Mouse (Mus musculus) C2C12 (cell line): ENCODE measurements at regions not wholly inside any gene's neighbourhood (a gene's known extent, or its start where the extent isn't known, plus 50 kb on each side); places are given as distances from the start of the nearest gene placed in this dataset.

Source experiments
- H3K27me3 ChIP-seq: one replicate; pipeline ENCODE4 v1.6.1; 2011; ENCODE audit not compliant: control insufficient read depth, insufficient read depth, insufficient read length
- H3K36me3 ChIP-seq: one replicate; pipeline ENCODE4 v1.6.1; 2011; ENCODE audit not compliant: control insufficient read depth, insufficient read depth
- H3K4me3 ChIP-seq: one replicate; pipeline ENCODE4 v1.5.1; 2011; ENCODE audit warnings: mild to moderate bottlenecking, control low read depth; ENCODE audit not compliant: poor library complexity, insufficient read depth, severe bottlenecking
- H3K79me2 ChIP-seq: one replicate; pipeline ENCODE4 v1.6.1; 2011; ENCODE audit not compliant: control insufficient read depth, insufficient read depth
- H3K79me3 ChIP-seq: one replicate; pipeline ENCODE4 v1.6.1; 2011; ENCODE audit warnings: low read depth, control low read depth
- H3ac ChIP-seq: one replicate; pipeline ENCODE3; 2011; ENCODE audit warnings: low read depth; ENCODE audit not compliant: control insufficient read depth, insufficient read length
- CEBPB ChIP-seq: IDR thresholded peaks from one replicate; pipeline ENCODE4 v1.6.1; 2011; ENCODE audit warnings: low read depth, mild to moderate bottlenecking, control low read depth, moderate library complexity
- CTCF ChIP-seq: IDR thresholded peaks from one replicate; pipeline ENCODE4 v1.5.1; 2011; ENCODE audit not compliant: control insufficient read depth, insufficient read depth, insufficient read length
- FOSL1 ChIP-seq: IDR thresholded peaks from one replicate; pipeline ENCODE4 v1.8.0; 2011; ENCODE audit warnings: mild to moderate bottlenecking, low read length; ENCODE audit not compliant: poor library complexity, insufficient read depth, severe bottlenecking
- MAX ChIP-seq: IDR thresholded peaks from one replicate; pipeline ENCODE4 v1.6.1; 2011; ENCODE audit warnings: mild to moderate bottlenecking, control low read depth
- MYOD1 ChIP-seq: IDR thresholded peaks from one replicate; pipeline ENCODE4 v1.6.1; 2011; ENCODE audit warnings: low read depth; ENCODE audit not compliant: control insufficient read depth, insufficient read length
- MYOG ChIP-seq: IDR thresholded peaks from one replicate; pipeline ENCODE4 v1.6.1; 2011; ENCODE audit not compliant: control insufficient read depth, insufficient read length; ENCODE audit errors: extremely low read depth
- USF1 ChIP-seq: IDR thresholded peaks from one replicate; pipeline ENCODE4 v1.6.1; 2011; ENCODE audit warnings: low read depth, mild to moderate bottlenecking, control low read depth, moderate library complexity

- Histone ChIP-seq H3K79me3 (no peaks in the 10 kb centered on the region), H3K4me3 (no peak overlapping the region), H3K27me3 (no peaks in the 10 kb centered on the region), H3K79me2 (no peaks in the 10 kb centered on the region), H3K36me3 (no peaks in the 10 kb centered on the region), H3ac (no peak overlapping the region)
- no peak for TF ChIP-seq MYOD1
- TF ChIP-seq MAX, result no peak
- TF ChIP-seq CEBPB, result no peak
- no peak for TF ChIP-seq CTCF
- TF ChIP-seq USF1, result no peak
- no peak for TF ChIP-seq FOSL1
- no peak for TF ChIP-seq MYOG
Measured at GRCm38 (mm10) chr14:74112603-74113002, 451.6 kb downstream of the Gm21750 start.

DNA sequence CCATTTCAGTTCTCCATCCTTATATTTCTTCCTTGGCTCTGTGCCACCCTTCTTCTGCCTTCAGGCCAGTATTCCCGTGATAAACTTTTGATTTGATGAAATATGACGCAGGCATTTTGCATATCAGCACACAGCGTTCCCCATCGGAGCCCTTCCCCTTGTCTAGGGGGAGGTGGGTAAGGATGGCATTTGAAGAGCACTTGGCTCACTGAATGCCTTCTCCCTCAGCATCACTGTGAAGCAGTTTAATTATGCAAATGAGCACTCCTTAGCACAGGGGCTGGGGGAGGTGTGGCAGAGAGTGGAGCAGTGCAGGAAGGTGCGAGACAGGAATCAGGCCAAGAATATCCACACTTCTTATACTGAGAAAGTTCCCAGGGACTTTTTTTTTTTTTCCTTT, 452.1 kb downstream of the Gm21750 start:
- no peaks in the 10 kb centered on the region for H3K79me2 ChIP-seq
- H3K4me3 ChIP-seq, result no peak overlapping the region
- no peaks in the 10 kb centered on the region for H3K79me3 ChIP-seq
- no peaks in the 10 kb centered on the region for H3K36me3 ChIP-seq
- no peaks in the 10 kb centered on the region for H3K27me3 ChIP-seq
- TF ChIP-seq CEBPB (no peak), FOSL1 (no peak), CTCF (no peak), USF1 (no peak), MYOG (no peak), MAX (no peak), MYOD1 (no peak)
- no peak overlapping the region for H3ac ChIP-seq

GRCm38 (mm10) chr14:74113556-74113955, 452.5 kb downstream of the Gm21750 start:
- H3K79me2 ChIP-seq, result no peaks in the 10 kb centered on the region
- H3K79me3 ChIP-seq, result no peaks in the 10 kb centered on the region
- no peak overlapping the region for H3K4me3 ChIP-seq
- H3ac ChIP-seq, result no peak overlapping the region
- H3K36me3 ChIP-seq, result no peaks in the 10 kb centered on the region
- TF ChIP-seq FOSL1 (no peak), MAX (no peak), CTCF (no peak), MYOG (no peak), USF1 (no peak), MYOD1 (no peak), CEBPB (no peak)
- no peaks in the 10 kb centered on the region for H3K27me3 ChIP-seq

DNA sequence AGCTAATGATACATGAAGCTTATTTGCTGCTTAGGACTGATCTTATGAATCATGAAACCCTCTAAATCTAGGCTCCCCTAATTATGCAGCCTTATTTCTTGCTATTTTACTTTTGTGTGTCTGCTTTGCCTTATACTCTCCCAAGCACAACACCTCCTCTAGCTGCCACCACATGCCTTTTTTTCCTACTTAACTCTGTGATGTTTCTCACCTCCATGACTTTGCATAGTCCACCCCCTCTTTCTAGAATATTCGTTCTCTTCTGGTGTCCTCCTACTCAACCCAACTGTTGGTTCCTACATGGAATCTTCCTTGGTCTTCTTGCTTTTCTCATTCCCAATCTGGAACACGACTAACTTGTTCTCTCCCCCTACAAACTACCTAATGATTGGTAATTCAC, 456.7 kb downstream of the Gm21750 start:
- H3K79me2 ChIP-seq, result no peaks in the 10 kb centered on the region
- H3ac ChIP-seq, result no peak overlapping the region
- TF ChIP-seq MYOD1, result no peak
- H3K79me3 ChIP-seq, result no peaks in the 10 kb centered on the region
- H3K27me3 ChIP-seq, result no peaks in the 10 kb centered on the region
- no peak overlapping the region for H3K4me3 ChIP-seq
- no peaks in the 10 kb centered on the region for H3K36me3 ChIP-seq

DNA sequence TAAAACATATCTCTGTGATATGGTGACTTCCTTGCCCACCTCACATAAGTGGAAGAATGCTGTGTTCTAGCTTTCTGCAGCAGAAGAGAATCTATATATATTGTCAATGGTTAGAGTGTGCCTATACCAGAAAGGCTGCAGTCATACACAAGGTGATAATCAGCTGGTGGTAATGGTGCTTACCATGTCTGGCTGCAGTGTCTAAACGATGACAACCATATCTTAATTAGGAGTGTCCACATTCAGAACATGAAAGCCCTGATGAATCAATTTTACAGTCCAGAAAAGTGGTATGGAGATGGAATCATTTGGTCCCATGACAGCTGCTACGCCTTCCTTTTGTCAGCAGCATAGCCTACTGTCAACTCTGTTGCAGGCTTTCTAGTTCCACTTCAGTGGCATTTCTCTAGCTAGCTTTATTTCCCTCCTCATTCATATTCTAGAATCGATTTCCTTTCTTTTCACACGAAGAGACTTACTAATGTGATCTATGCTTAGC, 484.2 kb downstream of the Gm21750 start:
- no peaks in the 10 kb centered on the region for H3K79me2 ChIP-seq
- H3K79me3 ChIP-seq, result no peaks in the 10 kb centered on the region
- no peak overlapping the region for H3K4me3 ChIP-seq
- H3K36me3 ChIP-seq, result no peaks in the 10 kb centered on the region
- H3K27me3 ChIP-seq, result no peaks in the 10 kb centered on the region
- H3ac ChIP-seq, result no peak overlapping the region
- no peak for TF ChIP-seq FOSL1
- TF ChIP-seq CEBPB, result no peak
- no peak for TF ChIP-seq MYOG
- TF ChIP-seq CTCF, result no peak
- TF ChIP-seq MYOD1, result no peak
- TF ChIP-seq MAX, result no peak
- TF ChIP-seq USF1, result no peak

- Histone ChIP-seq H3K79me3 (no peaks in the 10 kb centered on the region), H3K4me3 (no peak overlapping the region), H3ac (no peak overlapping the region), H3K36me3 (no peaks in the 10 kb centered on the region), H3K27me3 (no peaks in the 10 kb centered on the region), H3K79me2 (no peaks in the 10 kb centered on the region)
- no peak for TF ChIP-seq MYOG
Measured at GRCm38 (mm10) chr14:74166221-74166620, 474.4 kb upstream of the Htr2a start.
